Mouse (Mus musculus) thymus, adult 2 months (tissue): ENCODE measurements around the gene H2-Oa. TPM values are rescaled to one million over a fixed set of nuclear protein-coding genes. Genes with fewer than 3 reads are reported as not detected.

Experiments
- DNase-seq: peaks from one replicate; pipeline ENCODE4 v3.0.0; 2021
- H3K27ac ChIP-seq: fragments of 200-500 bp; 2 replicates; pipeline ENCODE4 v1.5.1; 2012; ENCODE audit warnings: low read length, control low read depth; ENCODE audit not compliant: control insufficient read depth, insufficient read depth
- H3K27me3 ChIP-seq: fragments of 200-500 bp; 2 replicates; pipeline ENCODE4 v1.6.1; 2012; ENCODE audit warnings: mild to moderate bottlenecking, low read length, moderate library complexity, mixed read lengths; ENCODE audit not compliant: control insufficient read depth, insufficient read depth
- H3K36me3 ChIP-seq: fragments of 200-500 bp; 2 replicates; pipeline ENCODE4 v1.6.1; 2012; ENCODE audit warnings: mild to moderate bottlenecking, low read length, moderate library complexity; ENCODE audit not compliant: control insufficient read depth, insufficient read depth
- H3K4me1 ChIP-seq: fragments of 200-500 bp; replicated peaks from 2 replicates; pipeline ENCODE4 v1.6.1; 2012; ENCODE audit warnings: low read length; ENCODE audit not compliant: control insufficient read depth, insufficient read depth
- H3K4me3 ChIP-seq: fragments of 200-500 bp; 2 replicates; pipeline ENCODE4 v1.5.1; 2012; ENCODE audit warnings: mild to moderate bottlenecking, low read length, control low read depth, moderate library complexity; ENCODE audit not compliant: control insufficient read depth, insufficient read depth
- CTCF ChIP-seq: fragments of 200-500 bp; IDR thresholded peaks from 2 replicates; pipeline ENCODE4 v1.5.1; 2012; ENCODE audit warnings: mild to moderate bottlenecking, control low read depth, low read length, moderate library complexity, borderline replicate concordance; ENCODE audit not compliant: control insufficient read depth, poor library complexity, insufficient read depth; ENCODE audit errors: extremely low read depth
- POLR2A ChIP-seq: fragments of 200-500 bp; IDR thresholded peaks from 2 replicates; pipeline ENCODE4 v1.6.1; 2012; ENCODE audit warnings: mild to moderate bottlenecking, low read length, control low read depth, moderate library complexity; ENCODE audit not compliant: control insufficient read depth, poor library complexity, insufficient read depth; ENCODE audit errors: extremely low read depth
- WGBS: fragments of 180-500 bp; shearing (Covaris S2); methylation state at CpG from one replicate; pipeline ENCODE4 v1.1.7; 2018; 5-methylcytosine and 5-hydroxymethylcytosine counted together
- polyA plus RNA-seq: library from polyadenylated mRNA; depleted of rRNA; stranded (reverse); fragments of >200 nt; gene quantifications from 2 replicates; pipeline ENCODE4 v1.2.3, GENCODE M21; 2012

Gene H2-Oa
- polyA plus RNA-seq, 1 experiment = 154 TPM

GRCm38 (mm10) chr17:34120180-34120723 is 28.1 kb downstream of the H2-Oa start:
- H3K4me1 ChIP-seq = peaks cover 17% of the 10 kb centered on the region
- peak overlapping the region; percentile 98 for H3K27ac ChIP-seq
- no peak for TF ChIP-seq CTCF
- TF ChIP-seq POLR2A = 0 out of 2 replicates have a peak, but pooled peaks have one; percentile 12
- peak overlapping the region; percentile 71 for H3K4me3 ChIP-seq
- no peaks in the 10 kb centered on the region for H3K27me3 ChIP-seq
- DNase-seq = peak; percentile 79
- peaks cover 20% of the 10 kb centered on the region for H3K36me3 ChIP-seq
- 1% methylated on average over 41 of the region's 42 CpGs for WGBS

DNA sequence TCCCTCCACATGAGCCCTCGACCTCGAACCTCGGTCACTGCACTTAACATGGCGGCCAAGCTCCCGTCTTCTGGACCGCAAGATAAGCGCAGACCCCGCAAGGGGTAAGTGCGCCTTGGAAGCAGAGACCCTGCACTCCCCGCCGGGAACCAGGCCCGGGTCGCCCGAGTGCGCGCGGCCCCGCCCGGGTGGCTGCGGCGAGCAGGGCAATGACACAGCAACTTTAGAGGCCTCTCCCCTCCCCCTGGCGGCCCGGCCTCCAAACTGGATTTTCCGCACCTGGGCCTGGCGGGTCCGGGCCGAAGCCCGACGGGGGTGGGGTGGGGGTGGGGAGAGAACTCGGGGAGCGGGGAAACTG is 28.7 kb downstream of the H2-Oa start:
- Histone ChIP-seq H3K36me3 (peaks cover 14% of the 10 kb centered on the region), H3K27me3 (no peaks in the 10 kb centered on the region), H3K4me1 (peaks cover 17% of the 10 kb centered on the region), H3K27ac (peak overlapping the region; percentile 98), H3K4me3 (peak overlapping the region; percentile 71)
- DNase-seq = peak; percentile 84
- under 1% methylated on average over 31 of the region's 31 CpGs for WGBS
- TF ChIP-seq POLR2A (peak; percentile 39), CTCF (peak; percentile 29; the same call in 1 of the 2 replicates)

- Histone ChIP-seq H3K4me3 (peak overlapping the region; percentile 71), H3K27ac (peak overlapping the region; percentile 98), H3K36me3 (peaks cover 9% of the 10 kb centered on the region), H3K27me3 (no peaks in the 10 kb centered on the region), H3K4me1 (peaks cover 17% of the 10 kb centered on the region)
- DNase-seq = peak; percentile 66
- 0% methylated on average over 34 of the region's 35 CpGs for WGBS
- TF ChIP-seq POLR2A = no peak
- no peak for TF ChIP-seq CTCF
These were observed 29.2 kb downstream of the H2-Oa start for GRCm38 (mm10) chr17:34121172-34121878.

DNA sequence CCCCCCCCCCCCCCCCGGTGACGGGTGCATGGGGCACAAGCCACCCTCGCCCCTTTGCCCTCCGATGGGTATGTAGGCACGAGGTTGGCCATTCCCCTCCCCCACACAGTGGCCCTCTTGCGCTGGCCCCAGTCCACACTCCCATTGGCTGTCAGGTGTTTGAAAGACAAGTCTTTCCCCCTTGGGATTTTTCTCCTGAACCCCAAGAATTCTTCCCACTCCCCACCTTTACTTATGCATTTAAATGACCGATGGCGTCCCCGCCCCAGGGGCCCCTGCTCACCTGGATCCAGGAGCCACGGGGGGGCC is 29.7 kb downstream of the H2-Oa start:
- Histone ChIP-seq H3K4me1 (peaks cover 14% of the 10 kb centered on the region), H3K4me3 (peak overlapping the region; percentile 71), H3K27ac (peak overlapping the region; percentile 98), H3K36me3 (peaks cover 4% of the 10 kb centered on the region), H3K27me3 (no peaks in the 10 kb centered on the region)
- no peak for TF ChIP-seq CTCF
- TF ChIP-seq POLR2A = no peak
- WGBS = 0% methylated on average over 9 of the region's 10 CpGs
- no peak for DNase-seq

GRCm38 (mm10) chr17:34122188-34122984 is 30.2 kb downstream of the H2-Oa start, which contains the start of gene Brd2:
TSS of gene Brd2 (minus strand) at chr17:34122634.
- Histone ChIP-seq H3K36me3 (no peaks in the 10 kb centered on the region), H3K4me1 (peaks cover 17% of the 10 kb centered on the region), H3K27me3 (no peaks in the 10 kb centered on the region), H3K27ac (peak within 1 kb of the TSS; percentile 98), H3K4me3 (peak within 1 kb of the TSS; percentile 71)
- TF ChIP-seq POLR2A (peak; percentile 70), CTCF (no peak; the same call in 1 of the 2 replicates)
- peak; percentile 98 for DNase-seq
- WGBS = under 1% methylated on average over 73 of the region's 75 CpGs

DNA sequence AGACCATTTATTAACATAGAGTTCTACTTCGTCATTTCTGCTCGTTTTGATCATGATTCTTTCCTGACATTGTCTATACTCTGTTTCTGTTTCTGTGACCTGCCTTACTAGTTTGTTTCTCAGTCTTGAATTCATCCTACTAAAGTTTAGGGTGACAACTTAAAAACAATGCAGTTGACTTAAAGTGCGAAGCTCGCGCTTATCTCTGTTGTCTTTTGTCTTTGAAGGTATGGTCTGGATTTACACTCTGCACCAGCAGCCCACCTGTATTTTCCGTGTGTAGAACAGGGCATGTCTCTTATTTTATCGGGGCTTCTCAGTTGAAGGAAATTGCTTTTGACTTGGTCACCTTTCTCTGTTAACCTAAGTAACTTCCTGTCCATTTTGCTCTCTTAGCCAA is 31.0 kb downstream of the H2-Oa start:
- peak overlapping the region; percentile 83; the same call in 1 of the 2 replicates for H3K27ac ChIP-seq
- H3K4me3 ChIP-seq = peak overlapping the region; percentile 71; the same call in 1 of the 2 replicates
- DNase-seq = no peak
- no peak for TF ChIP-seq CTCF
- no peak for TF ChIP-seq POLR2A
- WGBS = under 1% methylated on average over 7 of the region's 7 CpGs
- no peaks in the 10 kb centered on the region for H3K27me3 ChIP-seq
- H3K36me3 ChIP-seq = no peaks in the 10 kb centered on the region
- H3K4me1 ChIP-seq = peaks cover 23% of the 10 kb centered on the region

DNA sequence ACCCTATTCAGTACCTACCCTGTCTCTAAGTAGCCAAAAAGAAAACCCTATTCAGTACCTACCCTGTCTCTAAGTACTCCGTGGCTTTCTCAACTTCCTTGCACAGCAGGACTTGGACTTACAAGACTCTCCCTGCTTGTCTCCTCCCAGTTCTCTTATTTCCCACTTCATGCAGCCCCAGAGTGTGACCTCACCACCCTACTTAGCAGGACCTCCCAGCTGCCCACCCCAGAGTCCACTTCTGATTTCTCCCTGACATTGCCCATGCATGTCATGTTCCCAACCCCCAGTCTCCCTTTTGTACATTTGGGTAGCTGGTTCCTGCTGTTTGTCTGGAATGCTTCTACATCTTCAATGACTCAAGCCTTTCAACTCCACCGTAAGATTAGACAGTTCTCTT is 31.4 kb downstream of the H2-Oa start:
- no peaks in the 10 kb centered on the region for H3K27me3 ChIP-seq
- no peak for DNase-seq
- peak overlapping the region; percentile 37 for H3K4me3 ChIP-seq
- 13% methylated on average over 2 of the region's 2 CpGs for WGBS
- TF ChIP-seq CTCF = no peak
- no peak for TF ChIP-seq POLR2A
- no peaks in the 10 kb centered on the region for H3K36me3 ChIP-seq
- peaks cover 26% of the 10 kb centered on the region for H3K4me1 ChIP-seq
- H3K27ac ChIP-seq = peak overlapping the region; percentile 67
